Mouse (Mus musculus) intestine, embryonic 16.5 days (tissue): ENCODE measurements around the gene Cd320. TPM values are rescaled to one million over a fixed set of nuclear protein-coding genes. Genes with fewer than 3 reads are reported as not detected.

ENCODE experiments used
- ATAC-seq: fragments of 200-750 bp; cut with Nextera tagmentation; 2 replicates; pipeline ENCODE4 v1.8.0; 2017; ENCODE audit warnings: moderate TSS enrichment, moderate library complexity
- H3K27ac ChIP-seq: fragments of 300-500 bp; sonication (generic); 2 replicates; pipeline ENCODE4 v1.5.1; 2014; ENCODE audit warnings: mild to moderate bottlenecking, low read length
- H3K27me3 ChIP-seq: fragments of 300-500 bp; sonication (generic); replicated peaks from 2 replicates; pipeline ENCODE4 v1.6.1; 2014; ENCODE audit warnings: low read length, control low read depth, mixed read lengths; ENCODE audit not compliant: control insufficient read depth, insufficient read depth
- H3K36me3 ChIP-seq: fragments of 300-500 bp; sonication (generic); 2 replicates; pipeline ENCODE4 v1.6.1; 2014; ENCODE audit warnings: low read length, control low read depth; ENCODE audit not compliant: control insufficient read depth, insufficient read depth
- H3K4me1 ChIP-seq: fragments of 300-500 bp; sonication (generic); 2 replicates; pipeline ENCODE4 v1.6.1; 2014; ENCODE audit warnings: low read length, control low read depth, mixed read lengths; ENCODE audit not compliant: control insufficient read depth, insufficient read depth
- H3K4me2 ChIP-seq: fragments of 300-500 bp; sonication (generic); 2 replicates; pipeline ENCODE4 v1.6.1; 2014; ENCODE audit warnings: low read depth, low read length, control low read depth
- H3K4me3 ChIP-seq: fragments of 300-500 bp; sonication (generic); 2 replicates; pipeline ENCODE4 v1.5.1; 2014; ENCODE audit warnings: mild to moderate bottlenecking, low read length
- H3K9ac ChIP-seq: fragments of 300-500 bp; sonication (generic); 2 replicates; pipeline ENCODE4 v1.6.1; 2014; ENCODE audit warnings: low read depth, low read length
- H3K9me3 ChIP-seq: fragments of 300-500 bp; sonication (generic); 2 replicates; pipeline ENCODE4 v1.6.1; 2016; ENCODE audit warnings: low read length, control low read depth; ENCODE audit not compliant: control insufficient read depth
- WGBS: fragments of 180-500 bp; shearing (Covaris S2); extraction: QIAGEN DNeasy Blood & Tissue Kit; methylation state at CpG from one replicate; pipeline ENCODE4 v1.1.7; 2014; 5-methylcytosine and 5-hydroxymethylcytosine counted together
- polyA plus RNA-seq: library from polyadenylated mRNA; unstranded; fragments of >200 nt; fragmentation: Nextera tagmentation; extraction: Ambion mirVana; gene quantifications from 2 replicates; pipeline ENCODE4 v1.2.1, GENCODE M21; 2015

Gene Cd320
- 47.6 and 53.8 TPM in 2 replicates for polyA plus RNA-seq

DNA sequence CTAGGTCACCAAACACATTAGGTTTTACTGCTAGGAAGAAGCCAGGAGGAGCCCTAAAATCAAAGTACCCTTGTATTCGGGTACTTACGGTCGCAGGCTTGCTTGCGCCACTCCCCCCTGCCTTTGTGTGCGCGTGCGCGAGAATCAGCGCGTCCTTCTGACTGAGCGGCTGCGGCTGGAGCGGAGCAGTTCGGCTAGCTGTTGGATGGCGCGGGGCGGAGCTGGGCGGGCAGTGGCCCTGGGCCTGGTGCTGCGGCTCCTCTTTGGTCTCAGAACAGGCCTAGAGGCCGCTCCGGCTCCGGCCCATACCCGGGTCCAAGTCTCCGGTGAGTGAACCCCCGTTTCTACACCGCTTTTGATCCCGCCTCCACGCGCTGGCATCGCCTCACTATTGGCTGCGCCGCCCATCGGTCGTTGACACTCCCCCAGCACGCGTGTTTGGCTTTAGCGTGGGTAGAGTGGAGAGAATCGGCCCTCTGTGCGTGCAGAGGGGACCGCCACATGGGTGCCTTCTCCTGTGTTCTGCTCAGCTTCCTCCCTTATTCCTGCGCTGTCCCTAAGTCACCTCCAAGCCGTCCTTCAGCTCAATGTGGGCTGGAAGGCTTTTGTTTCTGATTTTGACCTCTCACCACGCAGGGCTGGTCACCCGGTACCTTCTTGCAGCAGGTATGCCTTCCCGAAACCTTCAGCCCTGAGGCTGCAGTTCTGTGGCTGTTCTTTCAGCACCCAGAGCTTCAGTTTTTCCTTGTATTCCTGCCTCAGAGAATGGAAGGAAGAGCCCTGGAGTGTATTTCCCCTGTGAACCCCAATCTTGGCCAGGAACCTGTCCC, at the start of gene Cd320:
Gene Cd320 (plus strand): TSS at position 126 of the 830 bp plus-strand sequence.
- Histone ChIP-seq H3K4me2 (peak within 1 kb of the TSS; percentile 80), H3K27ac (no peak within 1 kb of the TSS), H3K9me3 (no peaks in the 10 kb centered on the region), H3K36me3 (peaks cover 3% of the 10 kb centered on the region; the same call in 1 of the 2 replicates), H3K4me1 (peaks cover 10% of the 10 kb centered on the region), H3K4me3 (peak within 1 kb of the TSS; percentile 67), H3K27me3 (no peaks in the 10 kb centered on the region), H3K9ac (peak within 1 kb of the TSS; percentile 68)
- under 1% methylated on average over 45 of the region's 45 CpGs for WGBS
- peak; percentile 95 for ATAC-seq

DNA sequence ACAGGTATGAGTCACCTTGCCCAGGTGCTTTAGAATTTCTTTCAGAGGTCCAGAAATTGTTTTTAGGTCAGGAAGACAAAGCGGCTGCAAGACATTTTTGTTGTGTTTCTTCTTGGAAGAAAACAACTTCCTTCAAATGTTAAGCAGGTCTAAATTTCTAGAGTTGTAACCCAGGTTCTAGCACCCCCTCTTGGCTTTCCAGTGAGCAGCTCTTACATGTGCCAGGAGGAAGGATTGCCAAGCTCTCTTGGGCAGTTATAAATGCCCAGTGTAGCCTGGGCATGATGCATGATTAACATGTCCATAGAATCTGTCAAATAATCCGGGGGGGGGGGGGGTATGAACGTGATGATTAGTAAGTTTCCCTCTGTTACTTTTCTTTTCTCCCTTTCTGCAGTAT, 44.6 kb upstream of the Cd320 start:
- no peak overlapping the region for H3K9ac ChIP-seq
- H3K27ac ChIP-seq: no peak overlapping the region
- no peaks in the 10 kb centered on the region for H3K36me3 ChIP-seq
- no peaks in the 10 kb centered on the region for H3K9me3 ChIP-seq
- no peak overlapping the region for H3K4me3 ChIP-seq
- WGBS: 60% methylated on average over 3 of the region's 3 CpGs
- no peak for ATAC-seq
- H3K4me2 ChIP-seq: no peak overlapping the region
- H3K27me3 ChIP-seq: no peaks in the 10 kb centered on the region
- peaks cover 3% of the 10 kb centered on the region; the same call in 1 of the 2 replicates for H3K4me1 ChIP-seq

DNA sequence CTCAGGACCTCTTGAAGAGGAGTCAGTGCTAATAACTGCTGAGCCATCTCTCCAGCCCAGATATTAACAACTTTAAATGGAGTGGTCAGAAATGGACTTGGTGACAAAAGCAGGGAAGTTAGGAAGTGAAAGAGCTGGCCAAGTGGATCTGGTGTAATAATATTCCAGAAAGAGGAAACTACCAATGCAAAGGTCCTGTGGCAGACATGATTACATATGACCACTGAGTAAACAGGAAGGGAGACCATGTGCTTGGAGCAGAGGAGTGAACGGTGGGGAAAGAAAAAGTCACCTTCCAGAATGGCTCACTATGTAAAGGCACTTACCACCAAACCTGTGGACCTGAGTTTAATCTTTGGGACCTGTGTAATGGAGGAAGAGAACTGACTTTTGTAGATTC, 43.6 kb upstream of the Cd320 start:
- peaks cover 3% of the 10 kb centered on the region; the same call in 1 of the 2 replicates for H3K4me1 ChIP-seq
- H3K27ac ChIP-seq: no peak overlapping the region
- no peak overlapping the region for H3K4me3 ChIP-seq
- H3K9ac ChIP-seq: no peak overlapping the region
- no peak overlapping the region for H3K4me2 ChIP-seq
- no peaks in the 10 kb centered on the region for H3K9me3 ChIP-seq
- no peaks in the 10 kb centered on the region for H3K27me3 ChIP-seq
- no peaks in the 10 kb centered on the region for H3K36me3 ChIP-seq
- WGBS: 49% methylated on average over 1 of the region's 1 CpGs
- ATAC-seq: no peak

DNA sequence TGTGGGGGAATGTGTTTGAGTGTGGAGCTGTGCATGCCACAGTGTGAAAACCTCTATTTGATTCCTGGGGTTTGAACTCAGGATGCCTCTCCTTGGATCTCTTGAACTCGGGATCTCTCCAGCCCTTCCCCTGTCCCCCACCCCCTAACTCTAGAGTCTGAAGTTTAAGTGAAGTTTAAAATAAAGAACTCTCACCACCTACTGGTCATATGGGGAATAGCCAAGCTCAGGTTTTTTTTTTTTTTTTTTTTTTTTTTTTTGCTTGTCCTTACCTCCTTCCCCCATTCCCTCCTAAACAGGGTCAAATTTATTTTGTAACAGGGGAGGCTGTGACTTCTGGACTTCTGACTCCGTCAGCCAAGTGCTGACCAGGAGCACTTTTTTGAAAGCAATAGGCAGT, 40.7 kb upstream of the Cd320 start:
- no peak overlapping the region for H3K4me2 ChIP-seq
- no peak overlapping the region for H3K9ac ChIP-seq
- no peak for ATAC-seq
- no peaks in the 10 kb centered on the region for H3K36me3 ChIP-seq
- H3K4me3 ChIP-seq: no peak overlapping the region
- H3K27ac ChIP-seq: no peak overlapping the region
- WGBS: 5% methylated on average over 2 of the region's 2 CpGs
- H3K27me3 ChIP-seq: no peaks in the 10 kb centered on the region
- H3K4me1 ChIP-seq: peaks cover 3% of the 10 kb centered on the region; the same call in 1 of the 2 replicates
- H3K9me3 ChIP-seq: no peaks in the 10 kb centered on the region

DNA sequence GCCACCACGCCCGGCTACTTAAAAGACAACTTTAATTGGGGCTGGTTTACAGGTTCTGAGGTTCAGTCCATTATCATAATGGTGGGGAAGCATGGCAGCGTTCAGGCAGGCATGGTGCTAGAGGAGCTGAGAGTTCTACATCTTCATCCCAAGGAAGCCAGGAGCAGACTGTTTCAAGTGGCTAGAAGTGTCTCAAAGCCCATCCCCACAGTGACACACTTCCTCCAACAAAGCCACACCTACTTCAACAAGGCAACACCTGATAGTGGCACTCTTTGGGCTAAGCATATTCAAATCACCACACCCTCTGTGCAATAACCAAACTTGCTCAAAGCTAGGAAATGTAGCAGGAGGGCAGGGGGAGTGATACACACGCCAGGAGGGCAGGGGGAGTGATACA, 38.7 kb upstream of the Cd320 start:
- no peak overlapping the region for H3K4me2 ChIP-seq
- H3K4me1 ChIP-seq: peaks cover 3% of the 10 kb centered on the region; the same call in 1 of the 2 replicates
- no peak overlapping the region for H3K9ac ChIP-seq
- no peak for ATAC-seq
- H3K9me3 ChIP-seq: no peaks in the 10 kb centered on the region
- no peak overlapping the region for H3K27ac ChIP-seq
- H3K36me3 ChIP-seq: no peaks in the 10 kb centered on the region
- no peaks in the 10 kb centered on the region for H3K27me3 ChIP-seq
- H3K4me3 ChIP-seq: no peak overlapping the region
- WGBS: 57% methylated on average over 4 of the region's 4 CpGs

DNA sequence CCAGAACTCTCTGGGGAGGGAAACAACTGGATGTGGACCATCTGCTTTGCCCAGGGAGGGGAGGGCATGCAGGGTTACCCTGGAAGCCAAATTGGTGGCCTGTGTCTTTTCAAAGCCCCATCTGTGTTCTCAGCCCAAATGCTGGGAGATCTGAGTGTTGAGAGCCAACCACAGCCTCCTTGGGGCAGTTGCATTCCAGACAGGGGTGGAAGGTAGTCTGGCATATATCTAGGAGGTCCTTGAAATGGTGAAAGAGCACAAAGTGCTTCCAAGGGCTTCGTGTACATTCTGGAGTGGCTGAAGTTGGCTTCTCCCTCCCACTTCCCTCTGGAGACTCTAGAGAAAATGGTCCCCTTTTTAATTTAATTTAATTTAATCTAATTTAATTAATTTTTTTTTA, 38.1 kb upstream of the Cd320 start:
- ATAC-seq: no peak
- Histone ChIP-seq H3K4me3 (no peak overlapping the region), H3K9me3 (no peaks in the 10 kb centered on the region), H3K4me1 (peaks cover 3% of the 10 kb centered on the region; the same call in 1 of the 2 replicates), H3K36me3 (no peaks in the 10 kb centered on the region), H3K27me3 (no peaks in the 10 kb centered on the region), H3K9ac (no peak overlapping the region), H3K27ac (no peak overlapping the region), H3K4me2 (no peak overlapping the region)
- 42% methylated on average over 1 of the region's 1 CpGs for WGBS

DNA sequence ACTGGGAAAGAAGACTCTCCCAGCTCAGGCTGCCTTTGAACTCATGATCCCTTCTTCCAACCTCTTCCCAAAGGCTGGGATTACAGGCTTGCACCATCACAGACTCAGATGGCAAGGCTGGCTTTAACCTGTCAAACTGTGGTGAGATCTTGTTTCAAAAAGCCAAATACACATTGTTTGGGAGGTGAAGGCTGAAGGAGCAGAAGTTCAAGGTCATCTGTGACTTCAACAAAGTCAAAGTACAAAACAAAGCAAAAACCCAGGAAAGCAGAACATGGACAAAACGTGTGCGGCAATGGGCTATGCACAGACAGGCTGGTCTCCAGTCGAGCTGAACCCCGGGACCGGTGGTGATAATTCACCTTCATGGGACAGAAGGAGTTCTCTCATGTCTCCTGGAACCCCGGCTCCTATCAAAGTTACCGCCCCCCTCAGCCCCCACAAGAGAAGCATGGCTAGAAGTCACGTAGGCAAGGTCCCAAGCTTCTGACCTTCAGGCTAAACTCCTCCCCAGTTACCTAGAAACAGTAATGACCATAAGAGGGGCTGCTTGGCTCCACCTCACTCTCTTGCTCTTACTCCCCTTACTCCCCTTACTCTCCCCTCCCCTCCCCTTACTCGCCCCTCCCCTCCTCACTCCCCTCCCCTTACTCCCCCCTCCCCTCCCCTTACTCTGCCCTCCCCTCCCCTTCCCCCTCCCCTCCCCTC, 35.6 kb upstream of the Cd320 start:
- Histone ChIP-seq H3K9ac (no peak overlapping the region), H3K4me1 (peaks cover 6% of the 10 kb centered on the region; the same call in 1 of the 2 replicates), H3K4me2 (no peak overlapping the region), H3K4me3 (no peak overlapping the region), H3K36me3 (no peaks in the 10 kb centered on the region), H3K27ac (no peak overlapping the region), H3K9me3 (no peaks in the 10 kb centered on the region), H3K27me3 (no peaks in the 10 kb centered on the region)
- WGBS: 63% methylated on average over 8 of the region's 9 CpGs
- ATAC-seq: no peak

DNA sequence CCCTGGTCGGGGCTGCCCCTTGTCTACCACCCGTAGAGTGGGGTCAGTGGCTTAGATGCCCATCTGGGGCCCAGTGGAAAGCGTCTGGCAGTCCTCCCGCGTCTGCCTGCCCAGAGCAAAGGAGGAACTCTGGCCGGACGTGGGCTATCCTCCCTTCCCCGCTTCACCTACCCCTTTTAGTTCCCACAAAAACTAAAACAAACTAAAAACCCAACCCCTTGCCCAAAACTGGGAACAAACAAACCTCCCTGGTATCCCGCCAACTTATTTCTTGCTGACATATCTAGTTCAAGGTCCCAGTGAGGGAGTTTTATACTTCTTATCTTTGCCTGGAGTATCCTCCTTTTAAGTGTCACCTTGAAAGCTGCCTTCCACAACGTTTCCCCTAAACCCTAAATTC, 34.7 kb upstream of the Cd320 start:
- ATAC-seq: no peak
- H3K27me3 ChIP-seq: no peaks in the 10 kb centered on the region
- H3K9ac ChIP-seq: no peak overlapping the region
- H3K36me3 ChIP-seq: no peaks in the 10 kb centered on the region
- no peak overlapping the region for H3K27ac ChIP-seq
- H3K4me1 ChIP-seq: peaks cover 7% of the 10 kb centered on the region; the same call in 1 of the 2 replicates
- H3K4me3 ChIP-seq: no peak overlapping the region
- no peak overlapping the region for H3K4me2 ChIP-seq
- no peaks in the 10 kb centered on the region for H3K9me3 ChIP-seq
- 39% methylated on average over 10 of the region's 10 CpGs for WGBS

DNA sequence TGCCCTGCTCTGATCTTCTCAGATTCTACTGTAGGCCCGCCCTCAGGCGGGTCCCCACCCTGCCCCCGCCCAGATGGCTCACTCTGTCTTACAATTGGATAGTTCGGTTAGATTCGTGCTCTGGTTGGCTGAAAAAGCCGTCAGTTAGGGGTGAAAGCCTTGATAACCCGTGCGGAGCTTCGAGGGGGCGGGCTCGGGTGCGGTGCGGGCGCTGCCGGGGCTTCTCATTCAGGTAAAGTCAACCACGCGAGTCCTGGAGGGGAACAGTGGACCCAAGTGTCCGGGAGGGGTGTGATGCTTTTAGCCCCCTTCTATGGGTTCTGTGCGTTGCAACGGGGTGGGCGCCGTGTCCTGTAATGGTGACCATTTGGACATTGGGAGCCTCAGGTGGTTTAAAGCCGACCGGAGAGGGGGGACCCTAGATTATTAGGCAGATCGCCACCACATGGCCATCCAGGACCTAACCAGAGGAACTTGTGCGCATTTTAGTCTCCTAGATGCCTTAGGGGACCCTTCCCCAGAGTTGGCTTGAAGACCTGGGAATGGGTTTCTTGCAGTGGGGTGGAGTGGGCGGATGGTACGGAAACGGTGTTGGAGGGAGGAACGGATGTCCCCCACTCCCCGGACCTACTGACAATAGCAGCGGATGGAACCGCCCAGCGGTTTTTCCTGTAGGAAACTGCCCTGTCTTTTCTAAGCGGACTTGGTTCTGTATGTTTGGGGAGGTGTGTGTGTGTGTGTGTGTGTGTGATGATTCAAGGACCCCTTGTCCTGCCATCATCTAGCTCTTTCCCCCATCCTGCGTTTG, 32.4 kb upstream of the Cd320 start, which contains the start of gene Kank3:
Gene Kank3 (plus strand): TSS at position 186 of the 808 bp plus-strand sequence.
- H3K4me3 ChIP-seq: peak within 1 kb of the TSS; percentile 60
- no peaks in the 10 kb centered on the region for H3K27me3 ChIP-seq
- peak; percentile 99 for ATAC-seq
- peak within 1 kb of the TSS; percentile 95 for H3K4me2 ChIP-seq
- H3K9me3 ChIP-seq: no peaks in the 10 kb centered on the region
- under 1% methylated on average over 36 of the region's 36 CpGs for WGBS
- peak within 1 kb of the TSS; percentile 61 for H3K9ac ChIP-seq
- H3K36me3 ChIP-seq: no peaks in the 10 kb centered on the region
- no peak within 1 kb of the TSS for H3K27ac ChIP-seq
- peaks cover 7% of the 10 kb centered on the region; the same call in 1 of the 2 replicates for H3K4me1 ChIP-seq
